Mouse (Mus musculus) cerebellum, adult 2 months (tissue): ENCODE results near the gene Gramd1a.

Experiments
- CTCF ChIP-seq: fragments of 200-500 bp; IDR thresholded peaks from 2 replicates; pipeline ENCODE4 v1.5.1; 2011; ENCODE audit warnings: low read depth, mild to moderate bottlenecking, control low read depth, low read length, moderate library complexity, borderline replicate concordance; ENCODE audit not compliant: insufficient read depth
- POLR2A ChIP-seq: fragments of 200-500 bp; IDR thresholded peaks from 2 replicates; pipeline ENCODE4 v1.6.1; 2011; ENCODE audit warnings: low read length, control low read depth, borderline replicate concordance; ENCODE audit not compliant: insufficient read depth

DNA sequence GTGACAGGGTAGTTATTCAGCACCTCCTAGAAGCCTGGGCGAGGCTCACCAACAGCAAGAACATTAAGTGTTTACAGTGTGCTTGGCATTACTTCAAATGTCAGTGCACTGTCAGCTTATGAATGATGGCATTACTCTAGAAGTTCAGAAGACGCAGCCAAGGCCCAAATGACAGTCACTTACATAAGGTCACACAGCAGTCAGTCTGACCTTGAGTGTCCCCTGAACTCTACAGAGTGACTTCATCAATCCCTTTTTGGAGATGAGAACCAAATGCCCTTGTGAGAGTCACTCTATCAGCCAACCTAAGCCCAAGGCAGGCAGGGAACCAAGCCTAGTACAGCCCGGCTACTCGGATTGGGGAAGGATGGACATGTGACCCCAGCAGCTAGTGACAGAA is 23.8 kb downstream of the Gramd1a start:
- TF ChIP-seq POLR2A (no peak), CTCF (no peak)
